Mouse (Mus musculus) C2C12 (cell line): Measurements from ENCODE around the gene Mpi.

ENCODE experiments used
- CTCF ChIP-seq: IDR thresholded peaks from one replicate; pipeline ENCODE4 v1.5.1; 2011; ENCODE audit not compliant: control insufficient read depth, insufficient read depth, insufficient read length
- MAX ChIP-seq: IDR thresholded peaks from one replicate; pipeline ENCODE4 v1.6.1; 2011; ENCODE audit warnings: mild to moderate bottlenecking, control low read depth
- MYOD1 ChIP-seq: IDR thresholded peaks from one replicate; pipeline ENCODE4 v1.6.1; 2011; ENCODE audit warnings: low read depth; ENCODE audit not compliant: control insufficient read depth, insufficient read length
- USF1 ChIP-seq: IDR thresholded peaks from one replicate; pipeline ENCODE4 v1.6.1; 2011; ENCODE audit warnings: low read depth, mild to moderate bottlenecking, control low read depth, moderate library complexity

GRCm38 (mm10) chr9:57505700-57506099 lies 46.9 kb downstream of the Mpi start:
- TF ChIP-seq USF1, result no peak
- peak; percentile 83 for TF ChIP-seq MYOD1
- no peak for TF ChIP-seq MAX
- no peak for TF ChIP-seq CTCF
